Mouse (Mus musculus): ENCODE results near the gene March1. TPM values are rescaled to one million over a fixed set of nuclear protein-coding genes. Genes with fewer than 3 reads are reported as not detected.

Gene March1
- polyA plus RNA-seq, 1 experiment, result 2.4 TPM

- no peaks in the 10 kb centered on the region for H3K4me1 ChIP-seq (replicated peaks; ENCODE audit: control insufficient read depth, insufficient read depth, low read length)
- H3K27me3 ChIP-seq (ENCODE audit: control insufficient read depth, insufficient read depth, low read length), result no peaks in the 10 kb centered on the region
- no peak overlapping the region for H3K27ac ChIP-seq (ENCODE audit: control insufficient read depth, insufficient read depth, low read length)
- H3K36me3 ChIP-seq (ENCODE audit: control insufficient read depth, insufficient read depth, low read length), result no peaks in the 10 kb centered on the region
- TF ChIP-seq POLR2A (IDR thresholded peaks at IDR 0.05; ENCODE audit: control insufficient read depth, extremely low read depth, insufficient read depth, low read length, poor library complexity), result no peak
- TF ChIP-seq CTCF (IDR thresholded peaks at IDR 0.05; ENCODE audit: borderline replicate concordance, control insufficient read depth, extremely low read depth, insufficient read depth, low read length, poor library complexity), result no peak
- 86% methylated on average over 3 of the region's 3 CpGs for WGBS
- no peak for DNase-seq
- no peak overlapping the region for H3K4me3 ChIP-seq (ENCODE audit: control insufficient read depth, insufficient read depth, low read length)
Measured at GRCm38 (mm10) chr8:66094152-66094551, 476.5 kb downstream of the March1 start.

- DNase-seq, result no peak
- 92% methylated on average over 1 of the region's 1 CpGs for WGBS
- TF ChIP-seq POLR2A (IDR thresholded peaks at IDR 0.05; ENCODE audit: control insufficient read depth, extremely low read depth, insufficient read depth, low read length, poor library complexity), result no peak
- no peak for TF ChIP-seq CTCF (IDR thresholded peaks at IDR 0.05; ENCODE audit: borderline replicate concordance, control insufficient read depth, extremely low read depth, insufficient read depth, low read length, poor library complexity)
- H3K4me3 ChIP-seq (ENCODE audit: control insufficient read depth, insufficient read depth, low read length), result no peak overlapping the region
- H3K4me1 ChIP-seq (replicated peaks; ENCODE audit: control insufficient read depth, insufficient read depth, low read length), result no peaks in the 10 kb centered on the region
- H3K27ac ChIP-seq (ENCODE audit: control insufficient read depth, insufficient read depth, low read length), result no peak overlapping the region
- no peaks in the 10 kb centered on the region for H3K27me3 ChIP-seq (ENCODE audit: control insufficient read depth, insufficient read depth, low read length)
- no peaks in the 10 kb centered on the region for H3K36me3 ChIP-seq (ENCODE audit: control insufficient read depth, insufficient read depth, low read length)
Measured at GRCm38 (mm10) chr8:66098148-66098547, 480.4 kb downstream of the March1 start.

- Histone ChIP-seq H3K4me3 (ENCODE audit: control insufficient read depth, insufficient read depth, low read length) (no peak overlapping the region), H3K36me3 (ENCODE audit: control insufficient read depth, insufficient read depth, low read length) (no peaks in the 10 kb centered on the region), H3K27ac (ENCODE audit: control insufficient read depth, insufficient read depth, low read length) (no peak overlapping the region), H3K4me1 (replicated peaks; ENCODE audit: control insufficient read depth, insufficient read depth, low read length) (no peaks in the 10 kb centered on the region), H3K27me3 (ENCODE audit: control insufficient read depth, insufficient read depth, low read length) (no peaks in the 10 kb centered on the region)
- DNase-seq, result no peak
- 87% methylated on average over 2 of the region's 2 CpGs for WGBS
- no peak for TF ChIP-seq POLR2A (IDR thresholded peaks at IDR 0.05; ENCODE audit: control insufficient read depth, extremely low read depth, insufficient read depth, low read length, poor library complexity)
- no peak for TF ChIP-seq CTCF (IDR thresholded peaks at IDR 0.05; ENCODE audit: borderline replicate concordance, control insufficient read depth, extremely low read depth, insufficient read depth, low read length, poor library complexity)
Measured at GRCm38 (mm10) chr8:66119294-66119693, 501.6 kb downstream of the March1 start.

GRCm38 (mm10) chr8:66159648-66160047 is 541.9 kb downstream of the March1 start:
- DNase-seq, result no peak
- Histone ChIP-seq H3K4me1 (replicated peaks; ENCODE audit: control insufficient read depth, insufficient read depth, low read length) (no peaks in the 10 kb centered on the region), H3K4me3 (ENCODE audit: control insufficient read depth, insufficient read depth, low read length) (no peak overlapping the region), H3K36me3 (ENCODE audit: control insufficient read depth, insufficient read depth, low read length) (no peaks in the 10 kb centered on the region), H3K27me3 (ENCODE audit: control insufficient read depth, insufficient read depth, low read length) (no peaks in the 10 kb centered on the region), H3K27ac (ENCODE audit: control insufficient read depth, insufficient read depth, low read length) (no peak overlapping the region)
- TF ChIP-seq POLR2A (IDR thresholded peaks at IDR 0.05; ENCODE audit: control insufficient read depth, extremely low read depth, insufficient read depth, low read length, poor library complexity) (no peak), CTCF (IDR thresholded peaks at IDR 0.05; ENCODE audit: borderline replicate concordance, control insufficient read depth, extremely low read depth, insufficient read depth, low read length, poor library complexity) (no peak)
- 97% methylated on average over 1 of the region's 1 CpGs for WGBS

GRCm38 (mm10) chr8:66166835-66167234 is 549.1 kb downstream of the March1 start:
- Histone ChIP-seq H3K4me3 (ENCODE audit: control insufficient read depth, insufficient read depth, low read length) (no peak overlapping the region), H3K27ac (ENCODE audit: control insufficient read depth, insufficient read depth, low read length) (no peak overlapping the region), H3K36me3 (ENCODE audit: control insufficient read depth, insufficient read depth, low read length) (no peaks in the 10 kb centered on the region), H3K4me1 (replicated peaks; ENCODE audit: control insufficient read depth, insufficient read depth, low read length) (no peaks in the 10 kb centered on the region), H3K27me3 (ENCODE audit: control insufficient read depth, insufficient read depth, low read length) (no peaks in the 10 kb centered on the region)
- DNase-seq, result no peak
- WGBS, result 100% methylated on average over 1 of the region's 1 CpGs
- TF ChIP-seq POLR2A (IDR thresholded peaks at IDR 0.05; ENCODE audit: control insufficient read depth, extremely low read depth, insufficient read depth, low read length, poor library complexity) (no peak), CTCF (IDR thresholded peaks at IDR 0.05; ENCODE audit: borderline replicate concordance, control insufficient read depth, extremely low read depth, insufficient read depth, low read length, poor library complexity) (no peak)

- Histone ChIP-seq H3K27ac (ENCODE audit: control insufficient read depth, insufficient read depth, low read length) (no peak overlapping the region), H3K36me3 (ENCODE audit: control insufficient read depth, insufficient read depth, low read length) (no peaks in the 10 kb centered on the region), H3K27me3 (ENCODE audit: control insufficient read depth, insufficient read depth, low read length) (no peaks in the 10 kb centered on the region), H3K4me1 (replicated peaks; ENCODE audit: control insufficient read depth, insufficient read depth, low read length) (no peaks in the 10 kb centered on the region), H3K4me3 (ENCODE audit: control insufficient read depth, insufficient read depth, low read length) (no peak overlapping the region)
- 88% methylated on average over 2 of the region's 2 CpGs for WGBS
- TF ChIP-seq CTCF (IDR thresholded peaks at IDR 0.05; ENCODE audit: borderline replicate concordance, control insufficient read depth, extremely low read depth, insufficient read depth, low read length, poor library complexity) (no peak), POLR2A (IDR thresholded peaks at IDR 0.05; ENCODE audit: control insufficient read depth, extremely low read depth, insufficient read depth, low read length, poor library complexity) (no peak)
- no peak for DNase-seq
Measured at GRCm38 (mm10) chr8:66167405-66168173, 549.9 kb downstream of the March1 start.
